Mouse (Mus musculus) embryonic fibroblast, embryonic 13.5 days (primary cell): ENCODE results near the gene Pde10a. TPM values are rescaled to one million over a fixed set of nuclear protein-coding genes. Genes with fewer than 3 reads are reported as not detected.

Experiments
- H3K27ac ChIP-seq: 2 replicates; pipeline ENCODE4 v1.5.1; 2012; ENCODE audit warnings: low read length, control low read depth, inconsistent platforms; ENCODE audit not compliant: insufficient read depth
- H3K4me1 ChIP-seq: 2 replicates; pipeline ENCODE4 v1.6.1; 2011; ENCODE audit warnings: low read length; ENCODE audit not compliant: control insufficient read depth, insufficient read depth
- H3K4me3 ChIP-seq: 2 replicates; pipeline ENCODE4 v1.5.1; 2011; ENCODE audit warnings: mild to moderate bottlenecking, control low read depth, low read length; ENCODE audit not compliant: insufficient read depth
- CTCF ChIP-seq: IDR thresholded peaks from 2 replicates; pipeline ENCODE4 v1.5.1; 2011; ENCODE audit warnings: mild to moderate bottlenecking, control low read depth, low read length, moderate library complexity, borderline replicate concordance; ENCODE audit not compliant: insufficient read depth
- POLR2A ChIP-seq: IDR thresholded peaks from 2 replicates; pipeline ENCODE4 v1.6.1; 2011; ENCODE audit warnings: low read depth, mild to moderate bottlenecking, control low read depth, low read length, moderate library complexity
- polyA plus RNA-seq: library from polyadenylated mRNA; stranded (reverse); fragments of >200 nt; gene quantifications from 2 replicates; pipeline ENCODE4 v1.2.4, GENCODE M21; 2011; ENCODE audit warnings: low read depth; ENCODE audit not compliant: missing spikeins, insufficient read length

Gene Pde10a
- polyA plus RNA-seq, 1 experiment, result 7.9 TPM

- Histone ChIP-seq H3K4me3 (no peak overlapping the region), H3K27ac (0 out of 2 replicates have a peak overlapping the region, but pooled peaks have one; percentile 21), H3K4me1 (no peaks in the 10 kb centered on the region; the same call in 1 of the 2 replicates)
- TF ChIP-seq POLR2A (no peak), CTCF (no peak)
These were observed 249.1 kb downstream of the Pde10a start for GRCm38 (mm10) chr17:8774301-8774700.

DNA sequence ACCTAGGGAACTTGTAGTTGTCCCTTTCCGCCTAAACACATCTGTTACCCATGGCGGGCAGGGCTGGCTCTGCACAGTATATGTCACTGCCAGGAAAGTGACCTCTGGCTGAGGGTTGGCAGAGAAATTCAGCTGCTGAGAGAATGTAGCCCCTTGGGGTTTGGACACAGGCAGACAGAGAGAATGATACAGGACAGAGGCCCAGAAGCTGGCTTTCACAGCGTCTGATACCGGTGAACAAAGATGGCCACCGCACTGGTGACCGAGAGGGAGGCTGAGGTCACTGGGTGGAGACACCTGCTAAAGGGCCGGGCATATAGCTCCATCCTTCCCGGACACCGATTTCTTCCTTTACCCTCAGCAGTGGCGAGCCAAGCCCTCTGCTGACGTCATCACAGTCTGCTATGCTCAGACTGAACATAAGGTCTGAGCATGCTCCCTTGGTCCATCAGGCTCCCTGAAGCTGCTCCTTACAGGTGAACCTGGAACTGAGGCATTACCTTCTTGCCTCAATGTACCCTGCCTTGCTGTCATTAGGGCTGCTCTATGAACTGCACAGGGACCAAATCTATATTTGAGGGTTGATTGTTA, 250.5 kb downstream of the Pde10a start:
- Histone ChIP-seq H3K4me3 (no peak overlapping the region), H3K27ac (no peak overlapping the region), H3K4me1 (no peaks in the 10 kb centered on the region; the same call in 1 of the 2 replicates)
- TF ChIP-seq POLR2A (no peak), CTCF (no peak)

- no peak overlapping the region for H3K4me3 ChIP-seq
- no peak overlapping the region for H3K27ac ChIP-seq
- TF ChIP-seq POLR2A (no peak), CTCF (no peak)
- peaks cover 3% of the 10 kb centered on the region for H3K4me1 ChIP-seq
These were observed 252.5 kb downstream of the Pde10a start for GRCm38 (mm10) chr17:8777710-8778109.

GRCm38 (mm10) chr17:8778839-8779238, 253.7 kb downstream of the Pde10a start:
- H3K4me3 ChIP-seq, result no peak overlapping the region
- no peak overlapping the region for H3K27ac ChIP-seq
- H3K4me1 ChIP-seq, result peaks cover 3% of the 10 kb centered on the region
- TF ChIP-seq CTCF, result no peak
- TF ChIP-seq POLR2A, result no peak

GRCm38 (mm10) chr17:8780484-8780883, 255.3 kb downstream of the Pde10a start:
- H3K27ac ChIP-seq, result no peak overlapping the region
- no peak for TF ChIP-seq CTCF
- no peak for TF ChIP-seq POLR2A
- H3K4me1 ChIP-seq, result peaks cover 3% of the 10 kb centered on the region
- H3K4me3 ChIP-seq, result no peak overlapping the region

GRCm38 (mm10) chr17:8781040-8781439, 255.9 kb downstream of the Pde10a start:
- Histone ChIP-seq H3K4me3 (no peak overlapping the region), H3K4me1 (peaks cover 3% of the 10 kb centered on the region), H3K27ac (no peak overlapping the region)
- TF ChIP-seq POLR2A, result no peak
- no peak for TF ChIP-seq CTCF

DNA sequence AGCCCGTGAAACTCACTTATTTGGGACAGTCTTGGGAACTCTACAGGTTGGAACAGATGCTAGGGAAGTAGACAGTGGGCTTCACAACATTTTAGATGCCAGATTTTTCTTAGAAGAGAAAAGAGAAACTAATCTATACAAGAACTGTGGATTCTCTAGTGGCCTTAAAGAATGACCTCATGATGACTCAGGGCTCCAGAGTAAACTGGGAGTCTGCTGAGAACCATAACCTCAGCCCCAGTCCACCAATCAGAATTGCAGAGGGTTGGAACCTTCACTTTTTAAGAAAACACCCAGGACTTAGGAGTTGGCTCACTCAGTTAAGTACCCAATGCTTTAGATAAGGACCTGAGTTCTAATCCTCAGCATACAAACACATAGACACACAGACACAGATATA, 256.4 kb downstream of the Pde10a start:
- no peak overlapping the region for H3K4me3 ChIP-seq
- H3K4me1 ChIP-seq, result peaks cover 3% of the 10 kb centered on the region
- TF ChIP-seq POLR2A, result no peak
- no peak for TF ChIP-seq CTCF
- H3K27ac ChIP-seq, result 0 out of 2 replicates have a peak overlapping the region, but pooled peaks have one; percentile 21

DNA sequence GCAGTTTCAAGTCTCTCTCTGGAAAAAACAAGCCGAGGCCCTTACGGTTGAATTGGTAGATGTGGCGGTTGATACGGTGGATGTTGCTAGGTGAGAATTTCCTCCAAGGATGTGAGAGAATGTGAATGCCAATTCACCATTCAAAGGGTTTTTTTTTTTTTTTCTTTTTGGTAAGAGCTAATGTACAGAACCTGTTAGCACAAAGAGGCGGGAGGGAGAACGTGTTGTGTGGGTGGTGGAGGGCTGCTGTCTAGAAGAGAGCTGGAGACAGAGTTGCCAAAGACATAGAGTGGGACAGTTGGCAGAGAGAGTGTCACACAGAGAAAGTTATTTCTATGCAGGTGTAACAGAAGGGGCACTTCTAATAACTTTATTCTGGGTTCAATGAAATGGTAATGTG, 260.7 kb downstream of the Pde10a start:
- TF ChIP-seq CTCF (no peak), POLR2A (no peak)
- no peak overlapping the region for H3K27ac ChIP-seq
- peaks cover 2% of the 10 kb centered on the region for H3K4me1 ChIP-seq
- H3K4me3 ChIP-seq, result no peak overlapping the region

- no peak for TF ChIP-seq POLR2A
- TF ChIP-seq CTCF, result no peak
- no peak overlapping the region for H3K27ac ChIP-seq
- H3K4me1 ChIP-seq, result no peaks in the 10 kb centered on the region
- H3K4me3 ChIP-seq, result no peak overlapping the region
These were observed 261.3 kb downstream of the Pde10a start for GRCm38 (mm10) chr17:8786484-8786883.

DNA sequence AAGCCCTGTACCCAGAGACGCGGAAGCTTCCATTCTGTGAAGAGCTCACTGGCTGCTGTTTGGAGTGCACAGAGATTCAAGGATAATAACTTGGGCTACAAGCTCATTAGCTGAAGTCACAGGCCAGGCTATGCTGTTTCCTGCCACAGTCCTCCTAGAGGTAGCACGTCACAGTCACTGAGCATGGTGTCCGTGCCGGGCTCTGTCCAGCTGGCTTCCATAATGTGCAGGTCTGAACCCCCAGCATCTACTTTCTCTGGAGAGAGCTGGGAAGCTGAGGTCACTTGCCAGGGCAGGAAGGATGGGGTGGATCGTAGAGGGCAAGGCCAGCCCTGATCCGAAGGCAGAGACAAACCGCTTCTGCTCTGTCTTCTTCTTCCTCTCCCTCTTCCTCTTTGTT, 262.6 kb downstream of the Pde10a start:
- H3K4me1 ChIP-seq, result no peaks in the 10 kb centered on the region
- no peak overlapping the region for H3K27ac ChIP-seq
- TF ChIP-seq CTCF (no peak), POLR2A (no peak)
- no peak overlapping the region for H3K4me3 ChIP-seq
